Mouse (Mus musculus): ENCODE measurements around the gene Evc.

Gene Evc

DNA sequence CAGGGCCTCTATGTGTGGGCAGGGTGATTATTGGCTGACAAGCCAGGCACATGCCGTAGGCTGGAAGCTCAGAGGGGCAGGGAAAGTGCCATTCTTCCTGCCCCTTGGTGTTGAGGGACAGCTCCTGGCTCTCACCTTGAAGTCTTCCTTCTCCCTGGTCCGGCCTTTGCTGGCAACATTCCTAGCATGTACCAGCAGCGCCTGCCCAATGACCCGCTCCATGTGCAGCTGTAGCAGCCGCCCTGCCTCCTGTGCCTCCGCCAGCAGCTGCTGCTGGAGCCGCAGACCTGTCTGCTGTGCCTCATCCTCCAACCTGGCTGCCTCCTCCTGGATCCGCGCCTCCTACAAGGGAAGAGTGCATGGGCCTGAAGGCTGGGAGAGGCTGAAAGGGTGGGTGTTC, 26.7 kb downstream of the Evc start:
- DNase-seq (ENCODE audit: low spot score in 2 of 2): no peak

DNA sequence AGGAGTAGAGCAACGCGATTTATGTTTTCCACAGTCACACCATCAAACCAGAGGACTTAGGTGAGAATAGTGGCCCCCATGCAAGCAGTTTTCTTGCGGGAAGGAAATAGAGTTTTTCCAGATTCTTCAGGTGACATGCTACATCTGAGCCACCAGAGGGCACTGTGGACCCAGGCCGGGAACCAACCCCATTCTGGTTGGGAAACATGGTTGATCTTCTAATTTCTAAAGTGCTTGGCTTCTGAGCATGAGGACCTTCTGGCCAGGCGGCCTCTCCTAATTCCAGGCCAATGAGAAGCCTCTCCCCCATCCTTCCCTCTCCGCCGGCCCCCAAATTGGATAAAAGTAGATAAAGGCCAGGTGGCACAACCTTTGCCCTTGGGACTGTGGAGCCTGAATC, 38.3 kb downstream of the Evc start:
- no peak for DNase-seq (ENCODE audit: low spot score in 2 of 2)

DNA sequence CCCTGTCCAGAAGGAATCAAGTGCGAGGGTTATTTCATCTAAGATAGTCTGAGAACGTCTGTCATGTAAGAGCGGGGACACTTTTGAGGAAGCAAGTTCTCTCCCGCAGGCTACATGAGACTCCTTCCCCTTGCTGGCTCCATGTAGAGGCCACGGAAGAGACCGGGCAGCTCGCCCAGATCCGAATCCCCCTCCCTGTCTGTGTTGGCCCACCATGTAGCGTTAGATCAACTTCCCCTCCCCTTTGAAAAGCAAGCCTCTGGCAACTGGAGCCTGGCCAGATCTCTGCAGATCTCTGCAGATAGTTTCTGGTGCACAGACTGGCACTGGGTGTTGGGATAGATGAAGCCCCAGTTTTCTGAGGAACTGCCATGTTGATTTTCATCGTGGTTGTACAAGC, 40.0 kb downstream of the Evc start:
- DNase-seq (ENCODE audit: low spot score in 2 of 2): no peak

DNA sequence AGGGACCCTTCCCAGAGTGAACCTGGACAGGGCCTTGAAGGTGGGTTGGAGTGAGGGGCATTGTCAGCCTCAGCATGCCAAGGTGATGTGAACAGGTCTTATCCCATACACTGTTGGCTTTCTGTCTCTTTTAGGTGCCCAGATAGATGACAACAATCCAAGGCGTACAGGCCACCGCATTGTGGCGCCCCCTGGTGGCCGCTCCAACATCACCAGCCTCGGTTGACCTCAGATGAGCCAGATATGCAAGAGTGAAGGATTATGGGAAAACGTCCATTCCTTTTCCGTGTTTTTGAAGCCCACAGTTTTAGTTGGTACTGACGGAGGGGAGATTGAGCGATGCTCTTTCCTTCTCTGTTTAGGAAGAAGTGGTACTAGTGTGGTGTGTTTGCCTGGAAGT, 45.7 kb downstream of the Evc start:
- DNase-seq (ENCODE audit: low spot score in 2 of 2): no peak

DNA sequence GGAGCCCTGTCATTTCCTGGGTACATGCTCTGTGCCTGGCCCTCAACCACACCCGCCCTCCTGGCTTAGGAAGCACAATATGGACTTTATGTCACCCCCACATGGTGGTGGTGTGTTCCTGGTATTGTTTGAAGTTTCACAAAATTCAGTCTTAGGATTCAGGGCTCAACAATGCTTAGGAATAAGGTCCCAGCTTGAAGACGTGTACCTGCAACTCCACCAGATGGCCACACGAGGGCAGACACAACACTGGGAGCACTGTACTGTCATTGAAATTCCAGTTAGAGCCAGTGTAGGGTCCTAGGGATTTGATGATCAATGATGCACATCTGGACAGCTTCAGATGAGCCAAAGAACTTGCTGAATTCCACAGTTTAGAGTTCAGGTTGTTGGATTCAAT, 47.5 kb downstream of the Evc start:
- DNase-seq (ENCODE audit: low spot score in 2 of 2): no peak

DNA sequence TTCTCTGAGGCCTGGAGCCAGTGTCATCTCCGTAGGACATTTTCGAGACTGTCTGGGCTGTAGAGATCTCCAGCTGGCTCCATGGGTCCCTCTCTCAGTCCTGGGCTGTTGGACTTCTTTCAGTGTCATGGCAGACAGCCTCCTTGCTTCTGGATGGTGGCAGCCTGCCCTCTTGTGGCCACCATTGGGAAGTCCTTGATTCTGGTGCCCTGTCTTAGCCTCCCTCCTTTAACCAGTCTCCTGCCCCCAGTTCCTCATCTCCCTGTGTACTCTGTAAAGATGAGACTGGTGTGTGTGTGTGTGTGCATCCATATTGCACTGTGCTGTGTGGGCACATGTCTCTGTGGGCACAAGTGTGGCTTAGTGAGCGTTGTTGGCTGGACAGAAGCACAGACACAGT, 48.3 kb downstream of the Evc start:
- DNase-seq (ENCODE audit: low spot score in 2 of 2): no peak

DNA sequence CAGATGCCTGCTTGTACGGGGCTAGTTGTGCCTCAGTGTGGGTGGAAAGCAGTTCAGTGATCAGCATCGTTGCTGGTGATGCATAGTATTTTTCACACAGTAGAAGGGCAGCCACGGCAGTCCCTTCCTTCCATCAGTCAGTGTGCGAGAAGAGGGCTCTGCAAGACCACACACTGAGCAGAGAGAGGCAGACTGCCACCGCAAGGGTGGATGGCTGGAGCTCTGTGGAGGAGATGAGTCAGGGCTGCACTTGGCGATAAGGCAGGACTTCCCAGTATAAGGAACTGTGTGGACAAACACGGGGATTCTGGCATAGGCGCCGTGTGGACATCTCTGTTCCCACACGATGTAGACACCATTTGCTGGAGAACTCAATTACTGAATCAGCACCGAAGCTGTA, 55.7 kb downstream of the Evc start:
- no peak for DNase-seq (ENCODE audit: low spot score in 2 of 2)

DNA sequence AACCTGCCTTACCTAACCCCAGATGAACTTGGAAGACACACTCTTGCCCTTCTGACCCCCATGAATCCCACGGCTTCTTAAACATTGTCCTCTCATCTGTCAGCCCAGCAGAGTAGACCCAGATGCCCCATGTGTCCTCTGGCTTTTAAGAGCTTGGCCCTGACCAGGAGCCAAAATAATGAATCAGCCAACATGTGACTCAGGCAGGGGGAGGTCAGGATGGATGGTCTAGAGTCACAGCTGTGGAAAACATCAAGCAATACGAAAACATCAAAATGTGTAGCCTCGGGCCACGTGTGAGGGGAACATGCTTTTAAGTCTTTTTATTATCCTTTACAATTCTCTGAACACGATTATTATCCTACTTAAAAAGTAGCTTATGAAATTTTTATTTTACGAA, 72.9 kb downstream of the Evc start:
- no peak for DNase-seq (ENCODE audit: low spot score in 2 of 2)

DNA sequence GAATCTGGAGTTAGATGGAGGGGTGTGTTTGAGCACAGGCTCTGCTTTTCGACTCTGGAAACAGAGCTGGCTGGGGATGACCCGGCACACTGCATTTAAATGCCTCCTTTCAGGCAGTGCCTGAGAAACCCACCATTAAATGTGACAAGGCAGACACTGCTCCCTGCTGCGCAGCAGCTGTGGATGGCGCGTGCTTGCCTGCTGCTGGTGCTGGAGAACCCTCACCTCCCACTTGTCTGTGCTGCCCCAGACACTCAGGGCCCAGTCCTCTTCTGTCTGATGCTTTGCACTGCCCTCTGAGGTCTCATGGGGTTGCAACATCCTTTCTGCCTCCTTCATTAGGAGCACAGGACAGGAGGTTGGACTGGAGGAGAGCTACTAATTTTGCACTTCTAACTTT, 75.0 kb downstream of the Evc start:
- DNase-seq (ENCODE audit: low spot score in 2 of 2): no peak

DNA sequence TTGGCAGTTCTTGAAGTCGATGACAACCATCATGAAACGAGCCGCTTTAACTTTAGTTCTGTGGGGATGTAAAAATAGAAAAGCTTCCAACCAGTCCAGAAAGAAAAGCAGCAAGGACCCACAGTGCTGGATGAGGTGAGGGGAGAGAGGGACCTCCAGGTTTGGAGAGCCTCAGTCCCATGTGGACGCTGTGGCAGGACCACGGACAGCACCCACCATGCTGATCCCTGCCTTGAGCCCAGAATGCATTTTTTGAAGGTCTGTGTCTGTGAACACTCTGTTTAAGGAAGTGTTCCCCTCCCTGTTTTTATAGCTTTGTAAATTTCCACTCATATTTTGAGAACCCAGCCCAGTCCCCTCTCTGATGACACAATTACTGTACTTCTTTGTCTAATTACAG, 79.5 kb downstream of the Evc start:
- no peak for DNase-seq (ENCODE audit: low spot score in 2 of 2)

DNA sequence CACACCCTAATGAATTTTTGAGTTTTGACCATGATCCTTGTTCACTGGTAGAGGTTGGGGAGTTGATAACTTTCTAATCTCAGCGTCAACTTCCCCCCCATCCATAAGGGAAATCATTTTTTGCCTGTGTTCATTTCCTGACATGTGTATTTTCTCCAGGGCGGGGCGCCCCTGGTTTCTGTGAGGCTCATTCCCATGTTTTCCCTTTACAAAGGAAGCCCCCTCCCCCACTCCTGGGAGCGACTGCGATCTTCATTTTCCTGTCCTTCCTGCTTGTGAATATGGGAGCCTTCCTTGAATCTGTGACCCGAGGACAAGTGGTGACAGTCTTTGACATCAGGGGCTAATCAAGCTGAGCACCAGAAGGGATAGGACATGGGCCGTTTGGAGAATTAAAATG, 79.9 kb downstream of the Evc start:
- no peak for DNase-seq (ENCODE audit: low spot score in 2 of 2)

DNA sequence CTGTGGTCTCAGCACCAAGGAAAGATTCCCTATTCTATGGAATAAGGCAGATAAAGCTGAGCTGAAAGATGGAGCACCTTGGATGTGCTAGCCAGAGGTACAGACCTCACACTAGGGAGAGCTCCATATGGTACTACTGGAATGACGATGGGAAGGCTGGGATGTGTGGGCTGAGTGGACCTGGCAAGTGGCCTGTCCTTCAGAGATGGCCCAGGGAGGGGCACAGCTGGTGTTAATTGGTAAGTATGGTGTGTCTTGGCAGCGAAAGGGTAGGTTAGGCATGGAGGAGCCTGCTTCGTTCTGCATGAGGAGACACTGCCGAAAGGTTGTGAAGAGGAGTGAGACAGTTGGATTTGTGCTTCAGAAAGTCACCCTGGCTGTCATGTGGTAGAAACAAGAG, 82.2 kb downstream of the Evc start:
- DNase-seq (ENCODE audit: low spot score in 2 of 2): no peak

DNA sequence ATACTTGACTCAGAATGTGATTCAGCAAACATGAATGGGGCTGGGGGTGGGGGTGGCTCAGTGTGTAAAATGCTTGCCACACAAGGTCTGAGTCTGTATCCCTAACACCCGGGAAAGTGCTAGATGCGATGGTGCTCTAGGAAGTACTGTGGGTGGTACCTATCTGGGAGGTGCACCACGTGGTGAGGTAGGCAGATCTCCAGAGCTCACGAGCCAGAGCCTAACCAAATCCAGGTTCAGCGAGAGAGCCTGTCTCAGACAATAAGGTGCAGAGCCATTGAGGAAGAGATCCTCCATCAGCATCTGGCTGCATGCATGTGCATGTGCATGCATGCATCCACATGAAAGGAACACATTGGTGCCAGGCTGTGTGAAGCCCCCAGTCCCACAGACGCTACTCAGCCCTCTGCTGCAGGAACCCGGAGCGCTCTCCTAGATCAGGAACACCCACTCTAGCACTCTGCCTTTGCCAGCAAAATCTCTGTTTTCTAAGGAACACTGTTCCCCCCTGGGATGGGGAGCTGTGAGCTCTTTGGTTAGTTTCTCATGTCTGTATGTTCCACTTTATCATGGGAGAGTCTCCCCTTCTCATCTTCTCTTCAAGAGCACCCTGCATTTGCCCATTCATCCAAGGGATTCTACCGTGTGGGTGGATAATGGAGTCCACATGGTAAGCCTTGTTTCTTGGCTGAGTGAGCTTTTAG, 84.4 kb downstream of the Evc start:
- no peak for DNase-seq (ENCODE audit: low spot score in 2 of 2)

DNA sequence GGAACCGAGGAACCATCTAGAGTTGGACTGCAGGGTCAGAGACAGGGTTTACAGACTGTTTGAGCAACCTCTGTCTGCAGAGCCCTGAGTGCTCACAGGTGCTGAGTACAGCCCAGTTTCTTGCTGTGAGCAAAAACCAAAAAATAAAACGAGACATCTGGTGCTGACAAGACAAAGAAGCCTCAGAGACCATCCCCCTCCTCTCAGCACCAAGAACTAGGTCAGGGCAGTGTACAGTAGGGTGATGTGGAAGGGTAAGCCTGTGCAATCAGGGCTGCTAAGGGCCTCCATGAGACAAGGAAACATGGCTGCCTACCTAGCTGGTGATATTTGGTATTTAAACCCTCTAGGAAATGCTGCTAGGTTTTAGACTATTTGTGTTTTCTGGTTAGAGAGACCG, 85.1 kb downstream of the Evc start:
- DNase-seq (ENCODE audit: low spot score in 2 of 2): no peak

DNA sequence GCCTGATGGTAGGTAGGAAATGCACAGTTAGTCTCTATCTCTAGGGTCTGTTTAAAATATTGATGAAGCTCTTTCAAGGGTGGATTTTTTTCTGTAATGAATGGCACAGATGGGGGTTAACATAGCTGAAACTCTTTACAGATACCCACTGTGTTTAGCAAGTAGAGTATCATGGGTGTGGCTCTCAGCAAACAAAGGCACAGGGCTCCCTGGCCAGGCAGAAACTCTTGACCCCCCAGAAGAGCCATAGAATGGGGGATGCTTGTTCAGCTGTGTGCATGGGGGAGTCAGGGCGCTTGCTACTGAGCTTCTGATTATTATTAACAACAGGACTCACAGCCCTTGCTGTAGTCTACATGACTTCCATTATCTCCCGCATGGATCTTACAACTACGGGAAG, 87.8 kb downstream of the Evc start:
- DNase-seq (ENCODE audit: low spot score in 2 of 2): no peak

DNA sequence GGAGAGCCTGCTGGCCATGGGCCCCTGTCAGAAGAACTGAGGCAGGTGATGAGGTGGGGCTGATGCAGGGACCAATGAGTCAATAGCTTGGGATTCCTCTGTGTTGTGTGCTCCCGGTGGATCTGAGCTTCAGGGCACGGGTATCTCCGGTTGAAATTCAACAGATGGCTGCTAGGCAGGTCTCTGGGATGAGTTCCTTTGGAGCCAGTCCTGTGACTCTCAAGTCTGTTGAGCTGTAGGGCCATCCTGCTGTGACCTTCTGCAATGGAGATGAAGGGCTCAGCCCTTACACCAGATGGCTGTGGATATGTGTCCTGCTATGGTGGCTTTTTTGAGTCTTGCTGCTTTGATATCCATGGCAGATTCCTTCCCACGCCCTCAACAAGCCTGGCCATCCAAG, 89.2 kb downstream of the Evc start:
- DNase-seq (ENCODE audit: low spot score in 2 of 2): no peak

DNA sequence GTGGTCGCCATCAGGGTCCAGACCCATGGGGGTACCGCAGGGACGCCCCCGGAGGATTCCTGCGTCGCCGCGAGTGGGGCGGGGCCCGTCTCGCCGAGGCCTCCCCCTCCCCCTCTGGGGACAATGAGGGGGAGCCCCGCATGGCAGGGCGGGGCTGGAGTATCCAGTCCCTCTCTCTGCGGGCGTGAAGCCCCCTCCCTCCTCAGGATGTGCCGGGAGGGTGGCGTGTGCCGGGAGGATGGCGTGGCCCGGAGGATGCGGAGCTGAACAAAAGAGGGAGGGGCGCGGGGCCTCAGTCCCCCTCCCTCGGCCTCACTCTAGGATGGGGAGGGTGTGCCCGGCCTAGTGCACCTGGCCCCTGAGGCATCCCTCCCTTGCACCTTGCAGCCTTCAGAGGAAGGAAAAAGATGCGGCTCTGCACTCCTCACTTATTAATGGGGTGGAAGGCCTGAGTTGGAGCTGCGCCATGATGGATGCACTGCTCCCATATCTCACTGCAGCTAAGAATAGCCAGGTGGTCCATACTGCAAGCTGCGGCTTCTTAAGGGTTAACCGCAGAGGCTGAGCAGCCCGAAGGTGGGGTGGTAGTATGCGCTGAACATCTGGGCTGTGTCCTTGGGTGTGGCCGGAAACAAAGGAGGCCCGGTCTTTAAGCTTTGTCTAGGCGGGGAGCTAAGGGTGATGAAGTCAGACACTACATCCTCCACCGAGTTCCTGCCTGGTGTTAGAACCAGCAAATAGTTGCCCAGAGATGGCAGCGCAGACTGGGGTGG, 90.4 kb downstream of the Evc start:
- no peak for DNase-seq (ENCODE audit: low spot score in 2 of 2)

DNA sequence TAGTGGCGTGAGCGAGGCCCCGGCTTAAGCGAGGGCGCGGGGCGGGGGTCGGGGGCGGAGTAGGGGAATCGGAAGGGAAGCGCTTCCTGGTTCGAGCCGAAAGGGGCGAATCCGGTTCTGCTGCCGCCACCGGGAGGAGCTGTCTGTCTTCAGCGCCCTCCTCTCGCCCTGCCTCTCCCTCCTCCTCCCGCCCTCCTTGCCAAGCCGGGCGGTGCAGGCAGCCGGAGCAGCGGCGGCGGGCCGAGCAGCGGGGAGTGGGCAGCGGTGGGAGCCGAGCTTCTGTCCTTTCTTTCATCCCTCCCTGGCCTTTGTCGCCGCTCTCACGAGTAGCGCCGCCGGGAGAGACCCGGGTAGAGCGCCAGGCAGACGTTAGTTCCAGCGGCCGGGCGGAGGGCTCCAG, 91.0 kb downstream of the Evc start:
- DNase-seq (ENCODE audit: low spot score in 2 of 2): no peak

DNA sequence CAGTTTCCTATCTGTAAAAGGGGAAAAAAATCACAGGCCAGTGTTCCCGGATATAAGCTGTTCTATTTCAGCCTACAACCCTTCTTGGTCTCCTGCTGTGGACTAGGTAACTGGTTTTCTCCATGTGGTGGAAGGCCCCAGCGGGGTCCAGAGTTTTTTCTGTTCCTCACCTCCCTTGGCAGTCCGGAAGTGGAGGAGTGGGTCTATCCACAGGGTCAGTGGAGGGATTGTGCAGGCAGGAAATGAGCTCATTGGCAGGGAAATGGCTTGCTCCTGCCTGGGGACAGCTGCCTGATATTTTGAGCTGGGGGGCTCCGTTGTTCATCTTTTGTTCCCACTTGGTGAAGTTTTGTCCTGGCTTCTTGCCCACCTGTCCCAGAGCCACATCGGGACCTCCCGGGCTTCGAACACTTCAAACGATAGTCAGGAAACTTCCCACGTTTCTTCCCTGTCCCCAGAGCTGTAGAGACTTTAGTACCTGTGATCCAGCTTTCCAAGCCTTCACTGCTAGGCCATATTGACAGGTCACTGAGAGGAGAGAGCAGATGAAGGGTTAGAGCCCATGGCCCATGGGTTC, 91.9 kb downstream of the Evc start:
- no peak for DNase-seq (ENCODE audit: low spot score in 2 of 2)

DNA sequence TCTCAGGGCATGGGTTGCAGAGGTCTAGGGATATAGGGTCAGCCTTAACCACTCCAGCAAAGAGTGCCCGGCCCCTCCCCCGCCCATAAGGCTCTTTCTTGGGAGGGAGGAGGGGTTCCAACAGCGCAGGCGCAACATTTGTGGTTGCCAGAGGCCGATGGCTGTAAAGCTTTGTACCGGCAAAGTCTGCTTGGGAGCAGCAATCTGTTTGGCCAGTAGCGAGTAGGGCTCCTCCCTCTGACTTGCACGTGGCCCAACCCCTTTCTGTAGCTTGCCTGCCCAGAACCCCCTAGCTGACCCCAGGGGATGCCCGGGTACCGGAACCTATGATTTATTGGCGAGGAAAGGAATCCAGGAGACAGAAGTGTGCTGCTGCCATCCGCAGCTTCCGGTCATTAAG, 92.5 kb downstream of the Evc start:
- no peak for DNase-seq (ENCODE audit: low spot score in 2 of 2)

DNA sequence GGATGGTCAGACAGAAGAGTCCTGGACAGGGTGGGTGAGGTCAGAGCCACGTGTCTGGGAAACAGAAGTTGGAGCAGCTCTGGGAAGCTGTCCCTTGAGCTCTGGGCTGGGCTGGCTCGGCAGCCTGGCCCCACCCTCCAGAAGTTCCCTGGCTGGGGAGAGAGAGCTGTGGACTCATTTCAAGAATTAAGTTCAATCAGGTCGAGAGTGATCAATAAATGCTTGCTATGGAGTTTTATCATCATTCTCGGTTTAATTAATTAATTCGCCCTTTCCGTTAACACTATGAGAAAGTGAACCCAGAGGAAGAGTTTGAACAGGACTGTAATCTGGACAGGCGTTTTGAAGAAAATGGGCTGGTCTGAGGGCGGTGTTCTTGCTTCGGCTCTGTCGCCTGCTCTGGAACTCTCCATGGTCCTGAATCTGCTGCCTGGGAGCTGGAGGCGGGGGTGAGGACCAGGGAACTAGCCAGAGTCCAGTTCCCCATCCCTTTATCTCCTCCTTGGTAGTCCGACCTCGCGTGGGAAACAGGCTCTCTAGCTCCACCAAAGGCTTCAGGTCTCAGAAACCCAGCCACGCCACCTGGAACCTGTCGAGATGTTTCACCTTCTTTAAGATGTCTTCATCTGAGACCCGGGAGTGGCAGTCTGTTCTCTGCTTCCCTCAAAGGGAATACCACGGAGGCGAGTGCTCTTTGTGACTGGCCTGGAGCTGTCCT, 93.4 kb downstream of the Evc start:
- peak; percentile 40 to 81 for DNase-seq (ENCODE audit: low spot score in 2 of 2)

DNA sequence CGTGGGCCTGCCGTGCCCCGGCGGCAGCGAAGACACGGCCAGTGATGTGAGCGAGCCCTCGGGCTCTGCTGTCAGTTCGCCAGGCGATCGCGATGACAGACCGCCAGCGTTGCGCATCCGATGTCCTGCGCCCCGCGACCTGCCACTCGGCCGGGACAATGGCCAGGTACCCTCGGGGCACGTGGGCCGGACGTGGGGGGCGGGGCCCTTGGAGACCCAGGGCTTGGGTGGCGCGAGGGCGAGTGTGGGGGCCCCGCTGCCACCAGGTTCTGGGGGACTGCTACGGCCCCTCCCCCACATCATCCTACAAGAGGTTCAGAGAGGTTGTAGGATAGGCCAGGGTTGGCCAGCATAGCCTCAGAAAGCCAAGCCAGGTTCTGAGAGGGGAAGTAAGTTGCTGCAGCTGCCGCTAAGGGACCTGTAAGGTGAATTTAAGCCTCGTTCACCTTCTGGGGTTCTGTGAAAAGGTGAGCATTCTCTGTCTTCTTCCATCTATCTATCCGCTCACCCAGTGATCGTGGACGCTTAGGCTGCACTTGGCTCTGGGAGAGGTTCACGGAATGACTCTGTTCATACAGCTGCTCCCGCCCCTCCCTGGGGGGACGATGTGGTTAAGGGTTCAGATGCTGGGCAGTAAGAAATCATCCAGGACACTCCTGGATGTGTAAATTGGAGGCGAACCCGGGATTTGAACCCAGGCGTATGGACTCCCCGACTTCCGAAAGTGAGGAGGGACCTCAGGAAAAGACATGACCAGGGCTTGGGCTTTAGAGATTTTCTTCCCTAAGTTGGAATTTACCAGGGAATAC, 94.1 kb downstream of the Evc start:
- no peak for DNase-seq (ENCODE audit: low spot score in 2 of 2)

All from urinary bladder, postnatal 4 days (tissue).